Mouse (Mus musculus) stomach, postnatal 0 days (tissue): ENCODE measurements around the gene Aif1l. TPM values are rescaled to one million over a fixed set of nuclear protein-coding genes. Genes with fewer than 3 reads are reported as not detected.

Experiments
- ATAC-seq: fragments of 200-750 bp; cut with Nextera tagmentation; 2 replicates; pipeline ENCODE4 v1.8.0; 2017; ENCODE audit not compliant: low FRiP score, low TSS enrichment
- DNase-seq: peaks from one replicate; pipeline ENCODE4 v3.0.0-alpha.2; 2016; ENCODE audit warnings: low spot score
- H3K27ac ChIP-seq: fragments of 300-500 bp; sonication (generic); replicated peaks from 2 replicates; pipeline ENCODE4 v1.5.1; 2014; ENCODE audit warnings: mild to moderate bottlenecking, control low read depth
- H3K27me3 ChIP-seq: fragments of 300-500 bp; sonication (generic); 2 replicates; pipeline ENCODE4 v1.6.1; 2014; ENCODE audit warnings: low read length; ENCODE audit not compliant: control insufficient read depth, insufficient read depth
- H3K36me3 ChIP-seq: fragments of 300-500 bp; sonication (generic); 2 replicates; pipeline ENCODE4 v1.6.1; 2014; ENCODE audit warnings: low read length, mixed read lengths; ENCODE audit not compliant: control insufficient read depth, insufficient read depth
- H3K4me1 ChIP-seq: fragments of 300-500 bp; sonication (generic); replicated peaks from 2 replicates; pipeline ENCODE4 v1.6.1; 2014; ENCODE audit warnings: antibody characterized with exemption; ENCODE audit not compliant: control insufficient read depth, insufficient read depth
- H3K4me2 ChIP-seq: fragments of 300-500 bp; sonication (generic); replicated peaks from 2 replicates; pipeline ENCODE4 v1.6.1; 2014; ENCODE audit warnings: low read depth, mild to moderate bottlenecking, control low read depth, moderate library complexity
- H3K4me3 ChIP-seq: fragments of 300-500 bp; sonication (generic); 2 replicates; pipeline ENCODE4 v1.5.1; 2014; ENCODE audit warnings: low read depth, low read length, control low read depth
- H3K9ac ChIP-seq: fragments of 300-500 bp; sonication (generic); 2 replicates; pipeline ENCODE4 v1.6.1; 2014; ENCODE audit warnings: mild to moderate bottlenecking, low read length, control low read depth, mixed read lengths
- H3K9me3 ChIP-seq: fragments of 300-500 bp; sonication (generic); 2 replicates; pipeline ENCODE4 v1.6.1; 2016; ENCODE audit warnings: low read length; ENCODE audit not compliant: control insufficient read depth
- CTCF ChIP-seq: IDR thresholded peaks from 2 replicates; pipeline ENCODE4 v1.5.1; 2016; ENCODE audit warnings: antibody characterized with exemption, low read depth, mild to moderate bottlenecking, moderate library complexity
- EP300 ChIP-seq: optimal IDR thresholded peaks from 2 replicates; pipeline ENCODE3; 2016; ENCODE audit warnings: antibody characterized with exemption
- WGBS: fragments of 180-500 bp; shearing (Covaris S2); extraction: QIAGEN DNeasy Blood & Tissue Kit; methylation state at CpG from one replicate; pipeline ENCODE4 v1.1.7; 2014; 5-methylcytosine and 5-hydroxymethylcytosine counted together
- polyA plus RNA-seq: library from polyadenylated mRNA; unstranded; fragments of >200 nt; fragmentation: Nextera tagmentation; extraction: Ambion mirVana; gene quantifications from 2 replicates; pipeline ENCODE4 v1.2.1, GENCODE M21; 2015

Gene Aif1l
- polyA plus RNA-seq, 1 experiment from 2014 or later, result 47.7 TPM

DNA sequence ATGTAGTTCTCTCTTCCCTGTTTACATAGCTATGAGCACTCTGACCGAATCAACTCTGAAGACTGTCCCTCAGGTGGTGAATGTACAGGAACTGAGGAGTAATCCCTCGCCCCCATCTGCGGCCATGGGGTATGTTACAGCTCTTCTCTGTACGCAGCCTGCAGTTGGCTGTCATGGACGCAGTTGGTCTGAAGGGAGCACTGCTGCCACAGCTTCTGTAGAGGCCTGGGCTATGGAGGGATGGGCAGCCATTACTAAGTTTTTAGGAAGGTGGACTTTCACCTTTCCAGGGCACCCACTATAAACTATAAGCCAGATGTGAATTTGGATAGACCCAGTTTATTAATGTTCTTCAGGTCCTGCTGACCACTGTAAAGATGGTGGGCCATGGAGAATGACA lies 70.3 kb downstream of the Aif1l start:
- Histone ChIP-seq H3K36me3 (peaks cover 29% of the 10 kb centered on the region), H3K4me2 (no peak overlapping the region), H3K27me3 (no peaks in the 10 kb centered on the region), H3K4me1 (no peaks in the 10 kb centered on the region), H3K9me3 (no peaks in the 10 kb centered on the region), H3K9ac (no peak overlapping the region), H3K27ac (no peak overlapping the region), H3K4me3 (no peak overlapping the region)
- WGBS, result 91% methylated on average over 5 of the region's 5 CpGs
- no peak for DNase-seq
- no peak for ATAC-seq
- TF ChIP-seq CTCF (peak; percentile 23; the same call in 1 of the 2 replicates), EP300 (no peak)

Other genes starting within 250 kb of the Aif1l start
- gene Qrfp, start 139.6 kb upstream of the Aif1l start, polyA plus RNA-seq, result 0.08 and 0.10 TPM in 2 replicates
- gene Fibcd1, start 104.1 kb upstream of the Aif1l start, polyA plus RNA-seq, result 0.08 and 0.17 TPM in 2 replicates
- gene Lamc3, start 62.8 kb upstream of the Aif1l start, polyA plus RNA-seq, result 0.79 and 0.80 TPM in 2 replicates
- gene Nup214, start 24.3 kb downstream of the Aif1l start, polyA plus RNA-seq, result 29.4 and 33.6 TPM in 2 replicates
- gene Fam78a, start 134.7 kb downstream of the Aif1l start, polyA plus RNA-seq, result 0.46 and 0.67 TPM in 2 replicates
- gene Plpp7, start 145.4 kb downstream of the Aif1l start, polyA plus RNA-seq, result 2.6 and 2.8 TPM in 2 replicates
- 18.7 and 21.6 TPM in 2 replicates for gene Prrc2b, start 200.9 kb downstream of the Aif1l start, polyA plus RNA-seq